Mouse (Mus musculus) heart, embryonic 13.5 days (tissue): Measurements from ENCODE around the gene Spata6. TPM values are rescaled to one million over a fixed set of nuclear protein-coding genes. Genes with fewer than 3 reads are reported as not detected.

Experiments
- ATAC-seq: fragments of 200-750 bp; cut with Nextera tagmentation; 2 replicates; pipeline ENCODE4 v1.8.0; 2017; ENCODE audit warnings: moderate TSS enrichment; ENCODE audit not compliant: insufficient number of reproducible peaks, low FRiP score, low TSS enrichment; ENCODE audit errors: extremely low read depth
- H3K27ac ChIP-seq: fragments of 300-500 bp; sonication (generic); replicated peaks from 2 replicates; pipeline ENCODE4 v1.5.1; 2015; ENCODE audit warnings: moderate library complexity, mild to moderate bottlenecking, inconsistent platforms
- H3K27me3 ChIP-seq: fragments of 300-500 bp; sonication (generic); replicated peaks from 2 replicates; pipeline ENCODE4 v1.6.1; 2015; ENCODE audit warnings: mild to moderate bottlenecking, inconsistent platforms
- H3K36me3 ChIP-seq: fragments of 300-500 bp; sonication (generic); 2 replicates; pipeline ENCODE4 v1.6.1; 2015; ENCODE audit warnings: mild to moderate bottlenecking, inconsistent platforms
- H3K4me1 ChIP-seq: fragments of 300-500 bp; sonication (generic); 2 replicates; pipeline ENCODE4 v1.6.1; 2015; ENCODE audit warnings: inconsistent platforms
- H3K4me2 ChIP-seq: fragments of 300-500 bp; sonication (generic); 2 replicates; pipeline ENCODE4 v1.6.1; 2015; ENCODE audit warnings: inconsistent platforms, mild to moderate bottlenecking, moderate library complexity
- H3K4me3 ChIP-seq: fragments of 300-500 bp; sonication (generic); 2 replicates; pipeline ENCODE4 v1.5.1; 2015; ENCODE audit warnings: moderate library complexity, mild to moderate bottlenecking, inconsistent platforms
- H3K9ac ChIP-seq: fragments of 300-500 bp; sonication (generic); 2 replicates; pipeline ENCODE4 v1.6.1; 2015; ENCODE audit warnings: inconsistent platforms, mild to moderate bottlenecking, moderate library complexity
- H3K9me3 ChIP-seq: fragments of 300-500 bp; sonication (generic); 2 replicates; pipeline ENCODE4 v1.6.1; 2016; ENCODE audit warnings: inconsistent platforms
- WGBS: fragments of 180-500 bp; shearing (Covaris S2); methylation state at CpG from one replicate; pipeline ENCODE4 v1.1.7; 2015; ENCODE audit warnings: mixed read lengths; 5-methylcytosine and 5-hydroxymethylcytosine counted together
- polyA plus RNA-seq: library from polyadenylated mRNA; unstranded; fragments of >200 nt; fragmentation: Nextera tagmentation; extraction: Ambion mirVana; gene quantifications from 2 replicates; pipeline ENCODE4 v1.2.1, GENCODE M21; 2015

Spata6 gene
- polyA plus RNA-seq, 1 experiment from 2014 or later: 18.4 TPM

DNA sequence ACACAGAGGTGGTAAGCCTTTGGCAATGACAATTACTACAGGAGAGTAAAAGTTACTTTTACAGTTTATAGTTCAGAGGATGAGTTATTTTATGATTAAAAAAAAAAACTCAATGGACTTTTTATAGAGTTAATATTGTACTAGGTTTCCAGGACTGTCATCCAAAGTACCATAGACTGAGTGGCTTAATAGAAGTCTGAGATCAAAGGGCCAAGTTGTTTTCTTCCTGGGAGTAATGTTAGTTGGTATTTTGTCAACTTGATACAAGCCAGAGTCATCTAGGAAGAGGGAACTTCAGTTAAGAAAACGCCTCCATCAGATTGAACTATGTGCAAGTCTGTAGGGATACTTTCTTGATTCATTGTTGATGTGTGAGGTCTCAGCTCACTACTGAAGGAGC, 18.4 kb upstream of the Spata6 start:
- Histone ChIP-seq H3K27me3 (no peaks in the 10 kb centered on the region), H3K9ac (no peak overlapping the region), H3K4me2 (no peak overlapping the region), H3K27ac (no peak overlapping the region), H3K4me3 (no peak overlapping the region), H3K4me1 (peaks cover 10% of the 10 kb centered on the region), H3K9me3 (no peaks in the 10 kb centered on the region), H3K36me3 (no peaks in the 10 kb centered on the region)
- no peak for ATAC-seq
- WGBS: 37% methylated on average over 1 of the region's 1 CpGs

DNA sequence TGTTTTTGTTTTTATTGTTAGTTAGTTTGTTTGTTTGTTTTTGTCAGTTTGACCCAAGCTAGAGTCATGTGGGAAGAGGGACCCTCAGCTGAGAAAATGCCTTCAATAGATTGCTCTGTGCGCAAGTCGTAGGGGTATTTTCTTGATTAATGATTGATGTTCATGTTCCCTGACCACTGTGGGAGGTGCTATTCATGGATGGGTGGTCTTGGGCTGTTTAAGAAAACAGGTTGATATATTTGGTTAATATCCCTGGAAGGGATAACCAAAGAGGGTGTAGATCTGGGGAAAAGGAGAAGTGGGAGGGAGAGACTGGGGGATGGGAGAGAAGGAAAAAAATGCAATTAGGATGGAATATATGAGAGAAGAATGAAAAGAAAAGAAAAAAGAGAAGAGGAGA, 15.7 kb upstream of the Spata6 start:
- ATAC-seq: no peak
- 92% methylated on average over 2 of the region's 2 CpGs for WGBS
- no peaks in the 10 kb centered on the region for H3K9me3 ChIP-seq
- H3K36me3 ChIP-seq: no peaks in the 10 kb centered on the region
- no peak overlapping the region for H3K4me3 ChIP-seq
- no peak overlapping the region for H3K9ac ChIP-seq
- H3K27ac ChIP-seq: no peak overlapping the region
- H3K4me2 ChIP-seq: no peak overlapping the region
- H3K27me3 ChIP-seq: no peaks in the 10 kb centered on the region
- peaks cover 10% of the 10 kb centered on the region for H3K4me1 ChIP-seq

DNA sequence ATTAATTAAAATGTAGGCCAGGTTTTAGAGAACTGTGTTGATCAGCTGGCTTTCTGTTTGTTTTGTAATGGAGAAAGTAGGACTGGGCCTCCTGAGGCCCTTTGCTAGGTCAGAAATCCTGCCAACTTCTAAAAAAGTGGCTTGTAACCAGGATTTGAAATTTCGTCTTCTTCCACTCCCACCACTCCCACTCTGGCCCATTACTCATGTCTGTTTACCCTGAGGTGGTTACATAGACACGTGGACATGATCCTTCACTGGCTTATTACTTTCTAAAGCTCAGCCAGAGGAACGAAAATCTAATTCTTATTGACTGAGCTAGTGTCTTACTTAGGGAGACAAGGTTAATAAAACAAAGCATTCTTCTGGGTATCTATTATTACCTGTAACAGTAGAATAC, 14.8 kb upstream of the Spata6 start:
- no peak overlapping the region for H3K4me3 ChIP-seq
- no peaks in the 10 kb centered on the region for H3K9me3 ChIP-seq
- H3K36me3 ChIP-seq: no peaks in the 10 kb centered on the region
- no peak overlapping the region for H3K27ac ChIP-seq
- 69% methylated on average over 3 of the region's 3 CpGs for WGBS
- H3K4me1 ChIP-seq: peaks cover 10% of the 10 kb centered on the region
- no peaks in the 10 kb centered on the region for H3K27me3 ChIP-seq
- H3K4me2 ChIP-seq: no peak overlapping the region
- H3K9ac ChIP-seq: no peak overlapping the region
- ATAC-seq: no peak

GRCm38 (mm10) chr4:111719296-111719695, 488 bp upstream of the Spata6 start:
- H3K4me2 ChIP-seq: peak overlapping the region; percentile 83
- peaks cover 8% of the 10 kb centered on the region for H3K4me1 ChIP-seq
- 0 out of 2 replicates have a peak overlapping the region, but pooled peaks have one; percentile 90 for H3K9ac ChIP-seq
- H3K36me3 ChIP-seq: no peaks in the 10 kb centered on the region
- H3K27me3 ChIP-seq: no peaks in the 10 kb centered on the region
- H3K4me3 ChIP-seq: peak overlapping the region; percentile 91
- H3K9me3 ChIP-seq: no peaks in the 10 kb centered on the region
- ATAC-seq: no peak
- WGBS: 54% methylated on average over 4 of the region's 4 CpGs
- H3K27ac ChIP-seq: peak overlapping the region; percentile 88

DNA sequence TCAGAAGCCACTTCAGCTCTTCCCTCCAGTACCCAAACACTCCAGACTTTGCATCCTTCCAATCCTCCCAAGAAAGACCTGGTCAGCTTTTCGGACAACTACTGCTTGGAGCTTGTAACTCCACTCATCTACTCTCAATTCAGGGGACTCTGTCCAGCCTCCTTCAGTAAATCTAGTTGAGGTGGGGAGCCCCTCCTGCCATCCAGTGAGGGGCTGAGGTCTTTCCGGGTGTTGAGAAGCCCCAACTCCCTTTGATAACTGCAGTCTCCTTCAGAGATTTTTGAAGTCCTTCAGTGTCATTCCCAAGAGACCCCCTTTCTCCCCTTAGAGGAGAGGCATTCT, 849 bp downstream of the Spata6 start:
- Histone ChIP-seq H3K4me1 (peaks cover 8% of the 10 kb centered on the region), H3K36me3 (0 out of 2 replicates have a peak, but pooled peaks cover 3% of the 10 kb centered on the region), H3K4me2 (peak overlapping the region; percentile 83), H3K4me3 (peak overlapping the region; percentile 91), H3K27ac (peak overlapping the region; percentile 88), H3K9ac (peak overlapping the region; percentile 90), H3K9me3 (no peaks in the 10 kb centered on the region), H3K27me3 (no peaks in the 10 kb centered on the region)
- 13% methylated on average over 2 of the region's 2 CpGs for WGBS
- no peak for ATAC-seq

- H3K9ac ChIP-seq: peak overlapping the region; percentile 90
- H3K4me1 ChIP-seq: peaks cover 8% of the 10 kb centered on the region
- no peak for ATAC-seq
- WGBS: 30% methylated on average over 4 of the region's 4 CpGs
- H3K36me3 ChIP-seq: 0 out of 2 replicates have a peak, but pooled peaks cover 3% of the 10 kb centered on the region
- H3K9me3 ChIP-seq: no peaks in the 10 kb centered on the region
- H3K27me3 ChIP-seq: no peaks in the 10 kb centered on the region
- peak overlapping the region; percentile 83 for H3K4me2 ChIP-seq
- H3K4me3 ChIP-seq: peak overlapping the region; percentile 91
- H3K27ac ChIP-seq: peak overlapping the region; percentile 88
These were observed 1.5 kb downstream of the Spata6 start for GRCm38 (mm10) chr4:111721121-111721840.

DNA sequence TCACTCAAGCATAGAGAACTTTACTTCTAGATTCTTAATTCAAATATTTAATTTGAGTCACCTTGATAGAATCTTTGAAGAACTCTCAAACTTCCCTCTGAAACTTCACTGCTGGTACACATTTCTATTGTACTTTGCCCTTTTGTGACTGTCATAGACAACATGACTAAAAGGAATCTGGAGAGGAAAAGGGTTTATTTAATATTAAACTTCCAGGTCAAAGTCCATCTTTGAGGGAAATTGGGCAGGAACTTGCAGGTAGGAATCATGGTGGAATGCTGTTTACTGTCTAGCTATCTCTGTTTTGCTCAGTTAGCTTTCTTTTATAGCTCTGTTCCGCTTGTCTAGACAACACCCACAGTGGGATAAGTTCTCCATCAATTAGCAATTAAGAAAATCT, 17.8 kb downstream of the Spata6 start:
- 81% methylated on average over 1 of the region's 1 CpGs for WGBS
- Histone ChIP-seq H3K4me2 (no peak overlapping the region), H3K27ac (no peak overlapping the region), H3K4me3 (no peak overlapping the region), H3K27me3 (no peaks in the 10 kb centered on the region), H3K9me3 (no peaks in the 10 kb centered on the region), H3K9ac (no peak overlapping the region), H3K36me3 (no peaks in the 10 kb centered on the region), H3K4me1 (no peaks in the 10 kb centered on the region)
- no peak for ATAC-seq

- no peaks in the 10 kb centered on the region for H3K9me3 ChIP-seq
- no peak overlapping the region for H3K9ac ChIP-seq
- H3K4me2 ChIP-seq: no peak overlapping the region
- peaks cover 7% of the 10 kb centered on the region; the same call in 1 of the 2 replicates for H3K36me3 ChIP-seq
- no peak for ATAC-seq
- WGBS: 80% methylated on average over 4 of the region's 4 CpGs
- H3K27me3 ChIP-seq: no peaks in the 10 kb centered on the region
- no peak overlapping the region for H3K4me3 ChIP-seq
- H3K4me1 ChIP-seq: no peaks in the 10 kb centered on the region
- H3K27ac ChIP-seq: no peak overlapping the region
These were observed 60.7 kb downstream of the Spata6 start for GRCm38 (mm10) chr4:111780533-111780932.

GRCm38 (mm10) chr4:111799892-111800291, 80.1 kb downstream of the Spata6 start:
- Histone ChIP-seq H3K4me1 (no peaks in the 10 kb centered on the region), H3K4me2 (no peak overlapping the region), H3K9ac (no peak overlapping the region), H3K27ac (no peak overlapping the region), H3K9me3 (no peaks in the 10 kb centered on the region), H3K27me3 (no peaks in the 10 kb centered on the region), H3K4me3 (no peak overlapping the region), H3K36me3 (no peaks in the 10 kb centered on the region)
- no peak for ATAC-seq
- 81% methylated on average over 3 of the region's 3 CpGs for WGBS

DNA sequence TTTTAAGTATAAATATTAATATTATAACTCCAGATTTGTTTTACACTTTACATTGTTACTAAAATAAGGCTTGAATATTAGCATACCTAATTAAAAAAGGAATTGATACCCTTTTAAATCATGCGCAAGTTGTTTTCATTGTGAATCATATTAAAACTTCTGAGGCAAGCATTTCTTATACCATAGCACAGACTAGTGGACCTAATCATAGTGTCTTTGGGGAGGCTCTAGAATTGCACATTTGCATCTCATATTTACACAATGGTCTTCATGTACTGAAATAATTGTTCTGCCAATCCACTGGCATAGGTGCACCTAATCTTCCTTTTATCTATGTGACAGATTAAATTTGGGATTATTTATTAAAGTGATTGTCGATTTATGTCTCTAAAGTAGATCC, 83.4 kb downstream of the Spata6 start:
- Histone ChIP-seq H3K4me2 (no peak overlapping the region), H3K4me3 (no peak overlapping the region), H3K36me3 (no peaks in the 10 kb centered on the region), H3K27me3 (no peaks in the 10 kb centered on the region), H3K27ac (no peak overlapping the region), H3K9me3 (no peaks in the 10 kb centered on the region), H3K4me1 (no peaks in the 10 kb centered on the region), H3K9ac (no peak overlapping the region)
- WGBS: 77% methylated on average over 2 of the region's 2 CpGs
- ATAC-seq: no peak

GRCm38 (mm10) chr4:111817478-111817877, 97.7 kb downstream of the Spata6 start:
- Histone ChIP-seq H3K9ac (no peak overlapping the region), H3K27ac (no peak overlapping the region), H3K4me3 (no peak overlapping the region), H3K4me1 (no peaks in the 10 kb centered on the region), H3K9me3 (no peaks in the 10 kb centered on the region), H3K36me3 (peaks cover 3% of the 10 kb centered on the region; the same call in 1 of the 2 replicates), H3K27me3 (no peaks in the 10 kb centered on the region), H3K4me2 (no peak overlapping the region)
- no peak for ATAC-seq
- 52% methylated on average over 4 of the region's 4 CpGs for WGBS

DNA sequence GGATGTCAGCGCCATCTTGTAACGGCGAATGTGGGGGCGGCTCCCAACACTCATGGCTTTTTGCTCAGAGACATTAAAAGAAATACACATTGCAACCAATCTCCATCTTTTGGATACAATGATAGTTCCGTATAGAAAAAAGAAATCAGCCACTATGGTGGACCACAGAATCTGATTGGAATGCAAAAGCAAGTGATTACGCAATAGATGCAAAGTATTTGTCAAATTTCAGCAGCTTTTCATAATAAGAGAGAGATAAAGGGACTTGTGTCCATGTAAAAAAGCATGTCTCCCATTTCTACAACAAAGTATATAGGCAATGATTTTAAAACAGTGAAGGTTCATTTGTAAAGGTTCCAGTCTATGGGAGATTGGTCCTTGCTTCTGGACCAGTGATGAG, 119.1 kb downstream of the Spata6 start:
- WGBS: 84% methylated on average over 6 of the region's 6 CpGs
- ATAC-seq: no peak
- H3K27me3 ChIP-seq: no peaks in the 10 kb centered on the region

More for the DNA sequence above, 119.1 kb downstream of the Spata6 start:
- Histone ChIP-seq H3K9ac (no peak overlapping the region), H3K36me3 (no peaks in the 10 kb centered on the region), H3K4me2 (no peak overlapping the region), H3K4me1 (no peaks in the 10 kb centered on the region), H3K9me3 (peaks cover 4% of the 10 kb centered on the region; the same call in 1 of the 2 replicates), H3K27ac (no peak overlapping the region), H3K4me3 (no peak overlapping the region)
